18 mouse cellular contexts compared by ENCODE assay signal in genomic region chr12:83880913-83881312, GRCm38 (mm10).
"Had no signal": no experiment of that assay in that cellular context is flagged by ENCODE, and none has a peak within 500 bp of the region (broad histone marks: within the 10 kb centered on the region; RNA-seq: fewer than 3 reads in every experiment).

No protein-coding gene starts in this region.

- H3K4me3 ChIP-seq: kidney, embryonic 15.5 days; limb, embryonic 12.5 days; limb, embryonic 15.5 days; liver, embryonic 12.5 days; liver, embryonic 15.5 days had no signal

- H3K27me3 ChIP-seq: kidney, embryonic 15.5 days; limb, embryonic 12.5 days; limb, embryonic 15.5 days; liver, embryonic 12.5 days; liver, embryonic 15.5 days had no signal

- H3K9me3 ChIP-seq: kidney, embryonic 15.5 days; limb, embryonic 12.5 days; limb, embryonic 15.5 days; liver, embryonic 12.5 days; liver, embryonic 15.5 days had no signal

- H3K4me1 ChIP-seq: kidney, embryonic 15.5 days; limb, embryonic 12.5 days; limb, embryonic 15.5 days; liver, embryonic 12.5 days had no signal

- H3K4me2 ChIP-seq: kidney, embryonic 15.5 days; limb, embryonic 12.5 days; limb, embryonic 15.5 days; liver, embryonic 12.5 days; liver, embryonic 15.5 days; midbrain, embryonic 11.5 days had no signal

- H3K27ac ChIP-seq: kidney, embryonic 15.5 days; limb, embryonic 12.5 days; limb, embryonic 15.5 days; liver, embryonic 12.5 days; liver, embryonic 15.5 days; stomach, postnatal 0 days had no signal

- DNase-seq: kidney, adult 8-10 months; kidney, postnatal 10 days; kidney, postnatal 36 days; layer of hippocampus, postnatal 36 days; left cerebral cortex, postnatal 4 days; lung, adult 18-20 months; lung, postnatal 4 days; midbrain, embryonic 14.5 days; thymus, adult 2 months; thymus, postnatal 14 days; thymus, postnatal 4 days had no signal

- ATAC-seq: liver, embryonic 12.5 days had no signal

- H3K9ac ChIP-seq: kidney, embryonic 15.5 days; limb, embryonic 12.5 days; limb, embryonic 15.5 days; liver, embryonic 12.5 days; liver, embryonic 15.5 days had no signal
